Mouse (Mus musculus) frontal cortex, adult (tissue): ENCODE data around the gene Rala.
A peak's percentile ranks its signal among the peaks of the same experiment; 100 is the strongest.

ENCODE experiments used
- ATAC-seq: cut with Nextera tagmentation; 2 replicates; pipeline ENCODE4 v1.9.2; 2017; ENCODE audit warnings: mild to moderate bottlenecking, moderate library complexity, mixed read lengths; ENCODE audit not compliant: low TSS enrichment

Rala gene

GRCm38 (mm10) chr13:17884211-17884610 is 59.8 kb downstream of the Rala start:
- no peak for ATAC-seq

GRCm38 (mm10) chr13:17879061-17879460 is 65.0 kb downstream of the Rala start:
- ATAC-seq, result no peak

GRCm38 (mm10) chr13:17866741-17867140 is 77.3 kb downstream of the Rala start:
- peak; percentile 98 for ATAC-seq

GRCm38 (mm10) chr13:17860536-17860935 is 83.5 kb downstream of the Rala start:
- no peak for ATAC-seq

- peak; percentile 93 for ATAC-seq
These were observed 84.5 kb downstream of the Rala start for GRCm38 (mm10) chr13:17859365-17860033.

GRCm38 (mm10) chr13:17857046-17857445 is 87.0 kb downstream of the Rala start:
- ATAC-seq, result no peak

GRCm38 (mm10) chr13:17855492-17856138 is 88.4 kb downstream of the Rala start:
- no peak for ATAC-seq

- no peak for ATAC-seq
These were observed 89.3 kb downstream of the Rala start for GRCm38 (mm10) chr13:17854755-17855154.

GRCm38 (mm10) chr13:17843336-17843735 is 100.7 kb downstream of the Rala start:
- ATAC-seq, result no peak

GRCm38 (mm10) chr13:17842756-17843155 is 101.3 kb downstream of the Rala start:
- ATAC-seq, result no peak

GRCm38 (mm10) chr13:17839137-17839536 is 104.9 kb downstream of the Rala start:
- peak; percentile 80 for ATAC-seq

GRCm38 (mm10) chr13:17838484-17838851 is 105.6 kb downstream of the Rala start:
- peak; percentile 87 for ATAC-seq

- ATAC-seq, result peak; percentile 63
These were observed 106.2 kb downstream of the Rala start for GRCm38 (mm10) chr13:17837610-17838483.

- ATAC-seq, result no peak
These were observed 107.2 kb downstream of the Rala start for GRCm38 (mm10) chr13:17836808-17837207.

- no peak for ATAC-seq
These were observed 111.1 kb downstream of the Rala start for GRCm38 (mm10) chr13:17832940-17833339.
